Mouse (Mus musculus) myocyte (in vitro differentiated cells): ENCODE measurements around the gene Dusp5. TPM values are rescaled to one million over a fixed set of nuclear protein-coding genes. Genes with fewer than 3 reads are reported as not detected.
"Not testable (repeated sequence)": the region's sequence is repeated elsewhere in the genome, so short reads cannot be mapped to it uniquely, and the experiment has no call there.

Experiments
- H3K27me3 ChIP-seq: one replicate; pipeline ENCODE4 v1.6.1; 2011; ENCODE audit not compliant: control insufficient read depth, insufficient read depth, insufficient read length
- H3K36me3 ChIP-seq: one replicate; pipeline ENCODE4 v1.6.1; 2011; ENCODE audit not compliant: control insufficient read depth, insufficient read depth
- H3K4me2 ChIP-seq: one replicate; pipeline ENCODE4 v1.6.1; 2011; ENCODE audit warnings: low read depth, control low read depth
- H3K4me3 ChIP-seq: one replicate; pipeline ENCODE4 v1.5.1; 2011; ENCODE audit warnings: mild to moderate bottlenecking, control low read depth, moderate library complexity
- H3K79me2 ChIP-seq: one replicate; pipeline ENCODE4 v1.6.1; 2011; ENCODE audit not compliant: control insufficient read depth, insufficient read depth
- H3ac ChIP-seq: one replicate; pipeline ENCODE4 v1.6.1; 2011; ENCODE audit not compliant: control insufficient read depth, insufficient read length
- polyA plus RNA-seq: library from polyadenylated mRNA; unstranded; fragments of >200 nt; fragmentation: generic; extraction: Trizol; gene quantifications from one replicate; pipeline ENCODE4 v1.2.1, GENCODE M21; 2012; ENCODE audit warnings: missing spikeins

Gene Dusp5
- polyA plus RNA-seq, 1 experiment, result 4.5 TPM

- H3K27me3 ChIP-seq, H3K36me3 ChIP-seq, H3K79me2 ChIP-seq, H3K4me3 ChIP-seq, H3K4me2 ChIP-seq, H3ac ChIP-seq: not testable (repeated sequence)
These were observed 60.1 kb downstream of the Dusp5 start, which contains the start of gene Nutf2-ps1 for GRCm38 (mm10) chr19:53588968-53589367. Nutf2-ps1 (minus strand) TSS chr19:53589068.

Other genes with a start within 250 kb of the Dusp5 start
- 11.9 TPM for gene Mxi1, start 218.6 kb upstream of the Dusp5 start, polyA plus RNA-seq
- gene Gm10197, start 157.3 kb upstream of the Dusp5 start, polyA plus RNA-seq, result not detected
- 30.8 TPM for gene Smndc1, start 138.5 kb upstream of the Dusp5 start, polyA plus RNA-seq
- 34.3 TPM for gene Nutf2-ps1, start 60.0 kb downstream of the Dusp5 start, polyA plus RNA-seq
- gene Smc3, start 71.3 kb downstream of the Dusp5 start, polyA plus RNA-seq, result 6.5 TPM
- 35.4 TPM for gene Rbm20, start 148.2 kb downstream of the Dusp5 start, polyA plus RNA-seq